Mouse (Mus musculus) lung, postnatal 0 days (tissue): ENCODE results near the gene Rnf135. TPM values are rescaled to one million over a fixed set of nuclear protein-coding genes. Genes with fewer than 3 reads are reported as not detected.

Experiments used
- ATAC-seq: fragments of 200-750 bp; cut with Nextera tagmentation; 2 replicates; pipeline ENCODE4 v1.8.0; 2017; ENCODE audit warnings: moderate library complexity
- DNase-seq: peaks from one replicate; pipeline ENCODE4 v3.0.0-alpha.2; 2016; ENCODE audit warnings: low spot score
- H3K27ac ChIP-seq: fragments of 300-500 bp; sonication (generic); 2 replicates; pipeline ENCODE4 v1.5.1; 2014; ENCODE audit warnings: antibody characterized with exemption, mild to moderate bottlenecking, low read length, mixed read lengths
- H3K27me3 ChIP-seq: fragments of 300-500 bp; sonication (generic); replicated peaks from 2 replicates; pipeline ENCODE4 v1.6.1; 2014; ENCODE audit warnings: low read length, mixed read lengths; ENCODE audit not compliant: insufficient read depth
- H3K36me3 ChIP-seq: fragments of 300-500 bp; sonication (generic); 2 replicates; pipeline ENCODE4 v1.6.1; 2014; ENCODE audit warnings: low read length, mixed read lengths; ENCODE audit not compliant: insufficient read depth
- H3K4me1 ChIP-seq: fragments of 300-500 bp; sonication (generic); 2 replicates; pipeline ENCODE4 v1.6.1; 2014; ENCODE audit warnings: antibody characterized with exemption, low read depth, low read length, mixed read lengths; ENCODE audit not compliant: insufficient read depth
- H3K4me2 ChIP-seq: fragments of 300-500 bp; sonication (generic); replicated peaks from 2 replicates; pipeline ENCODE4 v1.6.1; 2014; ENCODE audit warnings: low read depth, mild to moderate bottlenecking, low read length, moderate library complexity, mixed read lengths
- H3K4me3 ChIP-seq: fragments of 300-500 bp; sonication (generic); 2 replicates; pipeline ENCODE4 v1.5.1; 2014; ENCODE audit warnings: low read depth, low read length
- H3K9ac ChIP-seq: fragments of 300-500 bp; sonication (generic); replicated peaks from 2 replicates; pipeline ENCODE4 v1.6.1; 2014; ENCODE audit warnings: low read depth, mild to moderate bottlenecking
- H3K9me3 ChIP-seq: fragments of 300-500 bp; sonication (generic); 2 replicates; pipeline ENCODE4 v1.6.1; 2016; ENCODE audit warnings: low read length, mixed read lengths
- CTCF ChIP-seq: IDR thresholded peaks from 2 replicates; pipeline ENCODE4 v1.5.1; 2016; ENCODE audit warnings: antibody characterized with exemption, mild to moderate bottlenecking
- EP300 ChIP-seq: IDR thresholded peaks from 2 replicates; pipeline ENCODE4 v1.6.1; 2016; ENCODE audit warnings: antibody characterized with exemption, mild to moderate bottlenecking, control low read depth
- WGBS: fragments of 180-500 bp; shearing (Covaris S2); extraction: QIAGEN DNeasy Blood & Tissue Kit; methylation state at CpG from one replicate; pipeline ENCODE4 v1.1.7; 2014; 5-methylcytosine and 5-hydroxymethylcytosine counted together
- polyA plus RNA-seq: library from polyadenylated mRNA; unstranded; fragments of >200 nt; fragmentation: Nextera tagmentation; extraction: Ambion mirVana; gene quantifications from 2 replicates; pipeline ENCODE4 v1.2.1, GENCODE M21; 2015

Gene Rnf135
- polyA plus RNA-seq, 1 experiment from 2014 or later: 16.1 TPM

GRCm38 (mm10) chr11:80155961-80156360 is 27.7 kb upstream of the Rnf135 start:
- TF ChIP-seq EP300 (no peak), CTCF (no peak)
- no peak overlapping the region for H3K9ac ChIP-seq
- 0 out of 2 replicates have a peak, but pooled peaks cover 3% of the 10 kb centered on the region for H3K4me1 ChIP-seq
- no peak overlapping the region for H3K27ac ChIP-seq
- H3K36me3 ChIP-seq: no peaks in the 10 kb centered on the region
- H3K4me3 ChIP-seq: no peak overlapping the region
- H3K4me2 ChIP-seq: 0 out of 2 replicates have a peak overlapping the region, but pooled peaks have one; percentile 6
- peaks cover 6% of the 10 kb centered on the region; the same call in 1 of the 2 replicates for H3K27me3 ChIP-seq
- no peak for DNase-seq
- H3K9me3 ChIP-seq: no peaks in the 10 kb centered on the region
- ATAC-seq: no peak
- 80% methylated on average over 4 of the region's 4 CpGs for WGBS

GRCm38 (mm10) chr11:80156841-80157240 is 26.8 kb upstream of the Rnf135 start:
- H3K27me3 ChIP-seq: peaks cover 6% of the 10 kb centered on the region; the same call in 1 of the 2 replicates
- no peak overlapping the region for H3K27ac ChIP-seq
- 77% methylated on average over 4 of the region's 4 CpGs for WGBS
- H3K4me1 ChIP-seq: 0 out of 2 replicates have a peak, but pooled peaks cover 3% of the 10 kb centered on the region
- H3K36me3 ChIP-seq: no peaks in the 10 kb centered on the region
- H3K4me2 ChIP-seq: no peak overlapping the region
- no peak overlapping the region for H3K9ac ChIP-seq
- no peak overlapping the region for H3K4me3 ChIP-seq
- no peak for TF ChIP-seq EP300
- no peaks in the 10 kb centered on the region for H3K9me3 ChIP-seq
- DNase-seq: no peak
- ATAC-seq: no peak

- Histone ChIP-seq H3K36me3 (no peaks in the 10 kb centered on the region), H3K27me3 (peaks cover 6% of the 10 kb centered on the region; the same call in 1 of the 2 replicates), H3K4me1 (0 out of 2 replicates have a peak, but pooled peaks cover 3% of the 10 kb centered on the region), H3K9me3 (no peaks in the 10 kb centered on the region), H3K4me2 (no peak overlapping the region), H3K4me3 (no peak overlapping the region), H3K9ac (no peak overlapping the region), H3K27ac (no peak overlapping the region)
- no peak for DNase-seq
- WGBS: 74% methylated on average over 7 of the region's 7 CpGs
- ATAC-seq: no peak
- TF ChIP-seq CTCF: no peak
- TF ChIP-seq EP300: no peak
These were observed 24.6 kb upstream of the Rnf135 start for GRCm38 (mm10) chr11:80159018-80159417.

GRCm38 (mm10) chr11:80161041-80161440 is 22.6 kb upstream of the Rnf135 start:
- DNase-seq: no peak
- Histone ChIP-seq H3K27ac (no peak overlapping the region), H3K27me3 (no peaks in the 10 kb centered on the region), H3K4me3 (no peak overlapping the region), H3K36me3 (no peaks in the 10 kb centered on the region), H3K9me3 (no peaks in the 10 kb centered on the region), H3K9ac (no peak overlapping the region), H3K4me1 (no peaks in the 10 kb centered on the region), H3K4me2 (no peak overlapping the region)
- 67% methylated on average over 4 of the region's 4 CpGs for WGBS
- TF ChIP-seq EP300 (no peak), CTCF (no peak)
- no peak for ATAC-seq

DNA sequence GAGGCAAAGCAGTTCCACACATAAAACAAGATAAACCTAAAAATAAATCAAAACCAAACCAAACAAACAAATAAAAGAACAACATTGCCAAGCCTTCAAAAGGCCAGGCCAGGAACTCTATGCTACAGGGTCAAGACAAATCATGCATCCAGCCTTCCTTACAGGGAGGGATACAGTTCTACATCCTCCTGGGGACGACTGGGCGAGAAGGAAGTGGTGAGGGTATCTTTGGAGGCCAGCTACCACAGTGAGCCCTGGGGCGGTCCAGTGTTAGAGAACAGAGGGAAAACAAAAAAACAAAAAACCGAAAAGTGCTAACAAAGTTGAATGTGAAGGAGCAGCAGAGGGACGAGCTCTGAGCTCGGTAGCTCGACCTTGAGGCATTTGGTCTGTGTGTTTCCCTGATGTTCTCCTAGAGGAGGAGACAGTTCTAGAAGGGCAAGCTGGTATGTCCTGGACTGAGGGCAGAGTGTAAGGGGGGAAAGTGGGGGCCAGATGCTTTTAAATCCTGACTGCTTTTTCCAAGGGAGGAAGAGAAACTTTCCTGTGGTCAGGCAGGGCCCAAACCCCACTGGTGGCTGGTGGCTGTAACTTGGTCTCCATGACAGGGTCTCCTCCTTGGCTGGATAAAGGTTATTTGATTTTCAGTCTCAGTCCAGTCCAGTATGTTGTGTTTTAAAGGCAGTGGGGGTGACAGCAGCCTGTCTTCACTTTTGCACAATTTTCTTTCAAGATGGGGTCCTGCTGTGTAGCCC is 20.1 kb upstream of the Rnf135 start:
- H3K9ac ChIP-seq: no peak overlapping the region
- H3K4me3 ChIP-seq: no peak overlapping the region
- DNase-seq (no peak), ATAC-seq (no peak)
- H3K36me3 ChIP-seq: no peaks in the 10 kb centered on the region
- H3K4me2 ChIP-seq: no peak overlapping the region
- 62% methylated on average over 7 of the region's 7 CpGs for WGBS
- no peaks in the 10 kb centered on the region for H3K4me1 ChIP-seq
- H3K27me3 ChIP-seq: no peaks in the 10 kb centered on the region
- H3K27ac ChIP-seq: no peak overlapping the region
- H3K9me3 ChIP-seq: no peaks in the 10 kb centered on the region
- TF ChIP-seq EP300 (no peak), CTCF (no peak)

DNA sequence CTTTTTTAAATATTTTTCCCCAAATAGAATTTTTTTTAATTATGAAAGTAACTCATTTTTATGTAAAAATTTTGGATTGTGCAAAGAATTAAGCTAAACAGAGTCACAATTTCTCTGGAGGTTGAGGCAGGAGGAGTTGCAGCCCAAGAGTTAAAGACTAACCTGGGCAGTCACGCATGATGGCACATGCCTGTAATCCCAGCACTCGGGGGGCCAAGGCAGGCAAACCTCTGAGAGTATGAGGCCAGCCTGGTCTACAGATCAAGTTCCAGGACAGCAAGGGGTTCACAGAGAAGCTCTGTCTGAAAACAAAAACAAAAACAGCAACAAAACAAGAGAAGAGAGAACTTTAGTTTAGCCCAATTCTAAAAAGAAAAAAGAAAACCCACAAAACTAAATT is 19.4 kb upstream of the Rnf135 start:
- H3K4me2 ChIP-seq: no peak overlapping the region
- H3K27ac ChIP-seq: no peak overlapping the region
- no peaks in the 10 kb centered on the region for H3K36me3 ChIP-seq
- H3K9ac ChIP-seq: no peak overlapping the region
- no peak overlapping the region for H3K4me3 ChIP-seq
- no peak for ATAC-seq
- no peak for DNase-seq
- TF ChIP-seq EP300: no peak
- no peak for TF ChIP-seq CTCF
- H3K4me1 ChIP-seq: no peaks in the 10 kb centered on the region
- no peaks in the 10 kb centered on the region for H3K9me3 ChIP-seq
- no peaks in the 10 kb centered on the region for H3K27me3 ChIP-seq
- WGBS: 67% methylated on average over 2 of the region's 2 CpGs
